Mouse (Mus musculus) midbrain, embryonic 12.5 days (tissue): ENCODE results near the gene Tdg. TPM values are rescaled to one million over a fixed set of nuclear protein-coding genes. Genes with fewer than 3 reads are reported as not detected.

ENCODE experiments used
- ATAC-seq: fragments of 200-750 bp; cut with Nextera tagmentation; 2 replicates; pipeline ENCODE4 v1.8.0; 2017; ENCODE audit warnings: low read depth, moderate TSS enrichment, moderate library complexity; ENCODE audit not compliant: low FRiP score
- H3K27ac ChIP-seq: fragments of 300-500 bp; sonication (generic); replicated peaks from 2 replicates; pipeline ENCODE4 v1.5.1; 2016; ENCODE audit warnings: mild to moderate bottlenecking
- H3K27me3 ChIP-seq: fragments of 300-500 bp; sonication (generic); 2 replicates; pipeline ENCODE4 v1.6.1; 2016; ENCODE audit warnings: mild to moderate bottlenecking
- H3K36me3 ChIP-seq: fragments of 300-500 bp; sonication (generic); 2 replicates; pipeline ENCODE4 v1.6.1; 2016
- H3K4me1 ChIP-seq: fragments of 300-500 bp; sonication (generic); 2 replicates; pipeline ENCODE4 v1.6.1; 2016
- H3K4me2 ChIP-seq: fragments of 300-500 bp; sonication (generic); replicated peaks from 2 replicates; pipeline ENCODE4 v1.6.1; 2016; ENCODE audit warnings: mild to moderate bottlenecking, moderate library complexity
- H3K4me3 ChIP-seq: fragments of 300-500 bp; sonication (generic); 2 replicates; pipeline ENCODE4 v1.5.1; 2016; ENCODE audit warnings: mild to moderate bottlenecking
- H3K9ac ChIP-seq: fragments of 300-500 bp; sonication (generic); replicated peaks from 2 replicates; pipeline ENCODE4 v1.6.1; 2016; ENCODE audit warnings: mild to moderate bottlenecking, moderate library complexity
- H3K9me3 ChIP-seq: fragments of 300-500 bp; sonication (generic); 2 replicates; pipeline ENCODE4 v1.6.1; 2016; ENCODE audit warnings: mild to moderate bottlenecking
- WGBS: fragments of 180-500 bp; shearing (Covaris S2); methylation state at CpG from one replicate; pipeline ENCODE4 v1.1.7; 2016; 5-methylcytosine and 5-hydroxymethylcytosine counted together
- polyA plus RNA-seq: library from polyadenylated mRNA; unstranded; fragments of >200 nt; fragmentation: Nextera tagmentation; extraction: Ambion mirVana; gene quantifications from 2 replicates; pipeline ENCODE4 v1.2.1, GENCODE M21; 2016

The Tdg gene
- polyA plus RNA-seq, 1 experiment from 2014 or later: 290 TPM

DNA sequence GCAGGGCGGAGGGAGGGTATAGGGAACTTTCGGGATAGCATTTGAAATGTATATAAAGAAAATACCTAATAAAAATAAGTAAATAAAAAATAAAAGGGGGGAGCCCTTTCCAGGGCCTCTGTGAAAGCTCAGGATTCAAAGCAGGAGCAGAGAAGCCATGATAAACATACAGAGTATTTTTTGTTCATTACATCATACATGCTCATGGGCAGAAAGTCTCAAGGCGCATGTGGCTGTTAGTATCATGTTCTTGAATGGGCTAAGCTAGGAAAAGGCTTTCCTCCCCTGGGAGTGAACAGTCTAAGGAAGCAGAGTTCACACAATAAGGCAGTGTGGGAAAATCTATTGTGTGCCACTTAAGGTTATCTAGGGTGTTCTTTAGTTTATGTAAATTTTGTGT, 6.7 kb downstream of the Tdg start:
- ATAC-seq: no peak
- Histone ChIP-seq H3K4me3 (no peak overlapping the region), H3K27me3 (no peaks in the 10 kb centered on the region), H3K27ac (no peak overlapping the region), H3K9ac (no peak overlapping the region), H3K9me3 (no peaks in the 10 kb centered on the region), H3K4me1 (peaks cover 5% of the 10 kb centered on the region), H3K36me3 (peaks cover 73% of the 10 kb centered on the region), H3K4me2 (no peak overlapping the region)
- WGBS: 97% methylated on average over 3 of the region's 3 CpGs

GRCm38 (mm10) chr10:82639032-82639698, 9.5 kb downstream of the Tdg start:
- no peak for ATAC-seq
- Histone ChIP-seq H3K27me3 (no peaks in the 10 kb centered on the region), H3K36me3 (peaks cover 76% of the 10 kb centered on the region), H3K4me2 (no peak overlapping the region), H3K9ac (no peak overlapping the region), H3K27ac (no peak overlapping the region), H3K9me3 (no peaks in the 10 kb centered on the region), H3K4me3 (no peak overlapping the region), H3K4me1 (no peaks in the 10 kb centered on the region)
- WGBS: 88% methylated on average over 8 of the region's 8 CpGs

DNA sequence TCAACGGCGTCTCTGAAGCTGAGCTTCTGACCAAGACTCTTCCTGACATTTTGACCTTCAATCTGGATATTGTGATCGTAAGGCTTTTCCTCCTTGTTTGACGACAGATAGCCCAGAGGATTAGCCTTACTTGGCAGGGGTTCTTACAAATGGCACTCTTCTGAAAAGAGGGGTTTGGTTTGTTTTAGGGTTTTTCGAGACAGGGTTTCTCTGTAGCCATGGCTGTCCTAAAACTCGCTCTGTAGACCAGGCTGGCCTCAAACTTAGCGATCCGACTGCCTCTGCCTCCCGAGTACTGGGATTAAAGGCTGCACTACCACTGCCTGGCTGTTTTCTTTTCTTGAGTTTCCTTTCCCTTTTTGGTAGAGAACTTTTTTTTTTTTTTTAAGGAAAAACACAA, 11.9 kb downstream of the Tdg start:
- ATAC-seq: no peak
- WGBS: 85% methylated on average over 9 of the region's 9 CpGs
- Histone ChIP-seq H3K4me2 (no peak overlapping the region), H3K4me3 (no peak overlapping the region), H3K27ac (no peak overlapping the region), H3K9me3 (no peaks in the 10 kb centered on the region), H3K36me3 (peaks cover 93% of the 10 kb centered on the region), H3K27me3 (no peaks in the 10 kb centered on the region), H3K9ac (no peak overlapping the region), H3K4me1 (no peaks in the 10 kb centered on the region)

DNA sequence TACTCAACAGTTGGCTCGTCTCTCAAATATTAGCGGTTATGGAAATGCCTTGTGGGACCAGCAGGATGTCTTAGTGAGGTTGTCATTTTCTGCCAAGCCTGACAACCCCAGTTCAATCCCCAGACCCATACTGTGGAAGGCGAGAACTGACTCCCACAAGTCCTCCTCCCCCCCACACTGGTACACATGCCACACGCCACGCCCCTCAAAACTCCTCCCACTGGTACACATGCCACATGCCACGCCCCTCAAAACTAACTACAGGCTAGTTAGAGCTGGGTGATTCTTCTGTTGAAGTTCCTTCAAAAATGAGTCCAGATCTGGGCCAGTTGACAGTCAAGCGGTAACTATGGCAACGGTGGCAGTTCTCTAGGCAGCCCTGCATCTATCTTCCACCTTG, 16.5 kb downstream of the Tdg start:
- H3K4me2 ChIP-seq: no peak overlapping the region
- no peaks in the 10 kb centered on the region for H3K4me1 ChIP-seq
- peaks cover 77% of the 10 kb centered on the region for H3K36me3 ChIP-seq
- 97% methylated on average over 8 of the region's 8 CpGs for WGBS
- H3K27ac ChIP-seq: no peak overlapping the region
- H3K9me3 ChIP-seq: no peaks in the 10 kb centered on the region
- no peak overlapping the region for H3K4me3 ChIP-seq
- no peak for ATAC-seq
- no peak overlapping the region for H3K9ac ChIP-seq
- no peaks in the 10 kb centered on the region for H3K27me3 ChIP-seq

- no peak for ATAC-seq
- H3K36me3 ChIP-seq: peaks cover 75% of the 10 kb centered on the region
- WGBS: 93% methylated on average over 17 of the region's 17 CpGs
These were observed 17.7 kb downstream of the Tdg start for GRCm38 (mm10) chr10:82647205-82647811.

DNA sequence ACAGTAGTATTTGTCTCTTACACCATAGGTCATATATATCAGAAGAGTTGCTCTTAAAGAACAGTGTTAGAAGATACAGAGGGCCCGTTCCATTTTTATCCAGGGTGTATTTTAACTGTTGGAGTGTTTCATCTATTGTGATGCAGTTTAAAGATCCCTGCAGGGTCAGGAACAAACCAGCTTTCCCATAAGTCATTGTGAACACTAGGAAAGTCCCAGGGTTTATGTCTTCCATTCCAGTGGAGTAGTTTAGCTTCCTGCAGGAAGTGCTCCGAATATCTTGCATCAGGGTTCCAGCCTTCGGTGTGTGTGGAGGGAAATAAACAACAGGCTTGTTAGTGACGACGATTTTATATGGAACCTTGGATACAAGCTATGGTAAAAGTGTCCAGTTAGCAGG, 21.6 kb downstream of the Tdg start:
- Histone ChIP-seq H3K4me3 (no peak overlapping the region), H3K9me3 (no peaks in the 10 kb centered on the region), H3K4me2 (no peak overlapping the region), H3K27ac (no peak overlapping the region), H3K27me3 (no peaks in the 10 kb centered on the region), H3K36me3 (peaks cover 41% of the 10 kb centered on the region), H3K9ac (no peak overlapping the region), H3K4me1 (no peaks in the 10 kb centered on the region)
- no peak for ATAC-seq
- WGBS: 96% methylated on average over 5 of the region's 5 CpGs

More at GRCm38 (mm10) chr10:82647205-82647811, 17.7 kb downstream of the Tdg start:
- no peak overlapping the region for H3K4me2 ChIP-seq
- no peaks in the 10 kb centered on the region for H3K4me1 ChIP-seq
- H3K9me3 ChIP-seq: no peaks in the 10 kb centered on the region
- no peak overlapping the region for H3K27ac ChIP-seq
- no peak overlapping the region for H3K4me3 ChIP-seq
- H3K9ac ChIP-seq: no peak overlapping the region
- H3K27me3 ChIP-seq: no peaks in the 10 kb centered on the region

DNA sequence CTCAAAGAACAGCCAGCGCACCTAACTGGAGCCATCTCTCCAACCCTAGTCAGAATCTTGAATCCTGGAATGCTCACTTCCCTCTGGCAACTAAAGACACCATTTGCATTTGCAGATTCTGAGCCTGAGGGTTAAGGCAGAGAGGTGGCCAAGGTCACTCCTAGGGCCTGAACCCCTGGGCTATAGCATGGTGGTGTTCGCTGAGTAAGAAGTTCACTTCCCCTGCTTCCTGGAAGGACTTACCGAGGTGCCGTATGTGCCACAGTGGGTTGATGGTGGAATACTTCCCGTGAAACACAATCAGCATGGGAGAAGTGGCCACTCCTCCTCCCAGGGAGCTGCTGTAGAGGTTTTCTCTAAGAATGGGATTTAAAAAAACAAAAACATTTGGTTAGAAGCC, 23.0 kb downstream of the Tdg start:
- Histone ChIP-seq H3K36me3 (peaks cover 29% of the 10 kb centered on the region), H3K4me2 (no peak overlapping the region), H3K4me3 (no peak overlapping the region), H3K27ac (no peak overlapping the region), H3K9ac (no peak overlapping the region), H3K27me3 (no peaks in the 10 kb centered on the region), H3K4me1 (no peaks in the 10 kb centered on the region), H3K9me3 (no peaks in the 10 kb centered on the region)
- ATAC-seq: no peak
- 70% methylated on average over 5 of the region's 5 CpGs for WGBS

- Histone ChIP-seq H3K27me3 (no peaks in the 10 kb centered on the region), H3K9me3 (no peaks in the 10 kb centered on the region), H3K9ac (no peak overlapping the region), H3K4me2 (no peak overlapping the region), H3K4me1 (no peaks in the 10 kb centered on the region), H3K27ac (no peak overlapping the region), H3K4me3 (no peak overlapping the region), H3K36me3 (peaks cover 23% of the 10 kb centered on the region)
- WGBS: 92% methylated on average over 3 of the region's 3 CpGs
- no peak for ATAC-seq
These were observed 25.0 kb downstream of the Tdg start for GRCm38 (mm10) chr10:82654581-82654980.

DNA sequence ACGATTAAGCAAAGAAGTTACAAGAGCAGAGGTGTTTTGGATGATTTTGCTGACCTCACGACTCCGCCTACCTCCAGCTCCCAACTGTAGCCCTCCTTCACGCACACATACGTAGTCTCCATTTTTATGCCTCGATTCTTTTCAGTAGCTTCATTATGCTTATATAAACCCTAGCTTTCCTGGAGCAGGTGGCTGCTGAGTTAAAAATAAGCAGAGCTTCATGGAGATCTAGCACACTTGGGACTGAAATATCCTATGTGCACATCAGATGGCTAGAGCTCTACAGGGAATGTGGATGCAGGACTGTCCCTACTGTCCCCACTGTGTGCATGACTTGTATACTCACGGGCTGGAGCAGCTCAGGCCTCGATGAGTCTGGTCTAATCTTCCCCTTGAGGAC, 32.2 kb downstream of the Tdg start:
- no peaks in the 10 kb centered on the region for H3K27me3 ChIP-seq
- H3K4me1 ChIP-seq: peaks cover 3% of the 10 kb centered on the region
- 88% methylated on average over 8 of the region's 8 CpGs for WGBS
- H3K9me3 ChIP-seq: no peaks in the 10 kb centered on the region
- no peak for ATAC-seq
- H3K27ac ChIP-seq: no peak overlapping the region
- no peak overlapping the region for H3K9ac ChIP-seq
- H3K36me3 ChIP-seq: no peaks in the 10 kb centered on the region
- H3K4me2 ChIP-seq: no peak overlapping the region
- H3K4me3 ChIP-seq: no peak overlapping the region

- H3K4me2 ChIP-seq: no peak overlapping the region
- no peaks in the 10 kb centered on the region for H3K36me3 ChIP-seq
- H3K27me3 ChIP-seq: no peaks in the 10 kb centered on the region
- no peak overlapping the region for H3K27ac ChIP-seq
- H3K4me3 ChIP-seq: no peak overlapping the region
- H3K4me1 ChIP-seq: peaks cover 3% of the 10 kb centered on the region
- H3K9ac ChIP-seq: no peak overlapping the region
- no peak for ATAC-seq
- H3K9me3 ChIP-seq: no peaks in the 10 kb centered on the region
- 86% methylated on average over 14 of the region's 14 CpGs for WGBS
These were observed 32.8 kb downstream of the Tdg start for GRCm38 (mm10) chr10:82662267-82662990.

DNA sequence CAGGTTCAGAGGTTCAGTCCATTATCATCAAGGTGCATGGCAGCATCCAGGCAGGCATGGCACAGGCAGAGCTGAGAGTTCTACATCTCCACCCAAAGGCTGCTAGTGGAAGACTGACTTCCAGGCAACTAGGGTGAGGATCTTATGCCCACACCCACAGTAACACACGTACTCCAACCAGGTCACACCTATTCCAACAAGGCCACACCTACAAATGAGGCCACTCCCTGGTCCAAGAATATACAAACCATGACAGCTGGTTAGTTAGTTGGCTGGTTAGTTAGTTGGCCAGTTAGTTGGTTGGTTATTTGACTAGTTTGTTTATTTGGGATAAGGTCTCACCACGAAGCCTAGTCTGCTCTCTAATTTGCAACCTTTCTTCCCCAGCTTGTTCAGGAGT, 33.7 kb downstream of the Tdg start:
- WGBS: 78% methylated on average over 2 of the region's 2 CpGs
- Histone ChIP-seq H3K9me3 (no peaks in the 10 kb centered on the region), H3K4me1 (peaks cover 3% of the 10 kb centered on the region), H3K27ac (no peak overlapping the region), H3K4me2 (no peak overlapping the region), H3K9ac (no peak overlapping the region), H3K27me3 (no peaks in the 10 kb centered on the region), H3K36me3 (no peaks in the 10 kb centered on the region), H3K4me3 (no peak overlapping the region)
- ATAC-seq: no peak

DNA sequence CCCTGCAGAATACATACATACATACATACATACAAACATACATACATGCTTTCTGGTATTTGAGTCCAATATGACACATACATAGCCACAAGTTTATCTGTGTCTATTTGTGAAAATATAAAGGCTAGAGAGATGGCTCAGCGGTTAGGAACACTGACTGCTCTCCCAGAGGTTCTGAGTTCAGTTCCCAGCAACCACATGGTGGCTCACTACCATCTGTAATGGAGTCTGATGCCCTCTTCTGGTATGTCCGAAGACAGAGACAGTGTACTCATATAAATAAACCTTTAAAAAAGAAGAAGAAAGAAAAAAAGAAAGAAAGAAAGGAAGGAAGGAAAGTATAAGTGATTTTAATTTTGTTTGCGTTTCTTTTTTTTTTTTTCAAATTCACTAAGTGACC, 36.3 kb downstream of the Tdg start:
- Histone ChIP-seq H3K36me3 (no peaks in the 10 kb centered on the region), H3K27ac (no peak overlapping the region), H3K4me2 (no peak overlapping the region), H3K9ac (no peak overlapping the region), H3K4me1 (peaks cover 3% of the 10 kb centered on the region), H3K27me3 (no peaks in the 10 kb centered on the region), H3K9me3 (no peaks in the 10 kb centered on the region), H3K4me3 (no peak overlapping the region)
- no peak for ATAC-seq
- 62% methylated on average over 3 of the region's 3 CpGs for WGBS
